Mouse (Mus musculus) heart, postnatal 10 days (tissue): ENCODE data around the gene E2f6. TPM values are rescaled to one million over a fixed set of nuclear protein-coding genes. Genes with fewer than 3 reads are reported as not detected.

ENCODE experiments used
- DNase-seq, 2 experiments: peaks; one replicate each; pipeline ENCODE4 v3.0.0; 2021
- intact Hi-C: fragments of 180-260 bp; cut with DNase I; formaldehyde crosslinking; loops from one replicate; pipeline ENCODE4 v1.15.1; 2025
- total RNA-seq, 2 experiments: library from RNA; stranded (reverse); gene quantifications; 2 replicates each; pipeline ENCODE4 v1.2.3; 2021

E2f6 gene
- total RNA-seq, 2 experiments from 2014 or later = 52.7 to 58.7 TPM

- intact Hi-C loops = loop anchor here (5.0 kb wide), 1 partner anchor 43 kb away; no protein-coding TSS in a partner anchor
Measured at GRCm38 (mm10) chr12:16799928-16800258, 10.9 kb upstream of the E2f6 start.

GRCm38 (mm10) chr12:16800259-16800958 is 10.4 kb upstream of the E2f6 start, which contains the start of gene Greb1:
Gene Greb1, minus strand, starts transcription at chr12:16800886.
- intact Hi-C loops = loop anchor here (5.0 kb wide), 1 partner anchor 43 kb away; no protein-coding TSS in a partner anchor

More at GRCm38 (mm10) chr12:16799928-16800258, 10.9 kb upstream of the E2f6 start:
- DNase-seq = no peak

DNA sequence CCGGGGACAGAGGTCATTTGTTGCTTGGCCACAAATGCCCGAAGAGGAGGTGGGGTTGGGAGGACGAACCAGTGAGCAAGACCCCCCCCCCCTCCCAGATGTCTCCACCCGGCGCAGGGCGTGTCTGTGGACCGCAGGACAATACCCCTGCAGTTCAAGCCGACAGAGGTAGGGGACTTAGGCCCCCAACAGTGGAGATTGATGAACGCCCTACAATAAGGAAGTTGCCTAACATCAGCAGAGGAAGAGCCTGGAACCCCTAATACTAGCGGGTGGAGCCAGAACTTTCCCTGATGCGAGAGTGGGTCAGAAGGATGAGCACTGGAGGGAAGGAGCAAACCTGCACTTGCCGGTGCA is 9.8 kb upstream of the E2f6 start:
- intact Hi-C loops = loop anchor here (5.0 kb wide), 1 partner anchor 44 kb away; no protein-coding TSS in a partner anchor
- no peak for DNase-seq

More at GRCm38 (mm10) chr12:16800259-16800958, 10.4 kb upstream of the E2f6 start, which contains the start of gene Greb1:
- peak in 1 of 2 experiments; percentile 25 for DNase-seq

DNA sequence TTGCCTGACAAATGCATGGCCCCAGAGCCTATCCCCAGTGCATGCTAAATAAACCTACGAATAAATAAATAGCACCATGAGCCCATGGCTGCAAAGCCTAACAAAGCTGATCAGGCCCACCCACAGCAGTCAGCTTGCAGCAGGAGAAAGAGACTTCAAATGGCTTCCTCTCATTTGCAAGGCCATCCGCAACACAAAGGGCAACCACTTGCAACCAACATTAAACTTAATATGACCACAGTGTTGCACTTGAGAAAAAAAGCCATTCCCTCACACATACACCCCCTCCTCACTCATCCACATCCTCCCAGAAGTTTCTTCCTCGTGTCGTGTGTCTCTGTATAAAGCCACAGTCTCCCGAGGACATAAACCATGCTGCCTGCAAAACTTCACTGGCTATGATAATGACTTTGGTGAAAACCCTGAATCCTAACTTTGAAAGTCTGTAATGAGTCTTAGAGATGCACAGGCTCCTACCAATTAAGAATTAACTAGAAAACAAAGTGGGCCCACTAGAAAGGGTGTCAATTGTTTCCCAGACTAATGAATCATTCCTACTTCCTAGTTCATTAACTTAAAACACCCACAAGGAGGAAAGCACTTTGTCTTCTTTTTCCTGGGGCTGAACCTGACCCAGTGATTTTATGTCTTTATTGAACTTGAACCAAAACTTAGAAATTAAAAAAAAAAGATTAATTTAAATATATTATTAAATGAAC is 7.4 kb upstream of the E2f6 start:
- intact Hi-C loops = loop anchor here (5.0 kb wide), 1 partner anchor 46 kb away; no protein-coding TSS in a partner anchor
- DNase-seq = no peak

DNA sequence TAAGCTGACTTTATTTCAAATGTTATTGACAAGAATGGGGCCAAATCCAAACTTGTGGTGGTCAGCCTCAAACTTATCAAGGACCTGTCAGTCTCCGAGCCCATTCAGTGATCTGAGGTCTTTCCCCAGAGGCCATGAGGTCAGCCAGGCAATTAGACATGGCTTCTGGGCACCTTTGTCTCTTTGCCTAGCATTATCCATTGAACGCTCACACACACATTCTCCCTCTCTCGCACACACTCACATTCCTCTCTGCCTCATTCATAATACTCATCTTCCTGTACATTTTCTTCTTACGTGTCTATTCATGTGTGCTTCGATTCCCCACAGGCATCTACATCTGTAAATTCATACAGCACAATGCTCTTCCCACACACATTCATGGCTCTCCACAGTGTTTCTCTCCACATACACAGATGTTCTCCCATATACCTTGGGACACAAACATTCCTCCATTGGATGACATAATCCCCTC is 6.8 kb upstream of the E2f6 start:
- DNase-seq = no peak
- intact Hi-C loops = loop anchor here (2.0 to 5.0 kb wide), 2 partner anchors 47 to 235 kb away; no protein-coding TSS in a partner anchor

- peak; percentile 82 to 91 for DNase-seq
Measured at GRCm38 (mm10) chr12:16805511-16805910, 5.3 kb upstream of the E2f6 start.

DNA sequence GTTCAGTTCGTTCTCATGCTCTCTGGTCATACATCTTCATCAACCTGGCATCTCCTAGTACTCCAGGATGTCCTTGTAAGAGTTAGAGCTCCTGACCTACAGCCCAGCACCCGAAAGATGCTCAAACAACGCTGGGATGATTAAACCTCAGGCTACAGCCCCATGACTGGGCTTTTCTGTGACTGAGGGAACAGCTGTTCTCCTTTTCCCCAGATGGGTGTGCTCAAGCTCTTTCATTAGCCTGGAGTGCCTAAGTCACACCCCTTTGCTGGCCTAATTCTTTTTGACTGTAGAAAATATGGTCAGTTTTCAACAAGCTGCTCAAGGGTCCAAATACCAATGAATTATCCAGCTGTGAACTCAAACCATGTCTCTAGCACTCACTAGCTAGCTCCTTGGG is 2.7 kb upstream of the E2f6 start:
- intact Hi-C loops = loop anchor here (1.0 to 5.0 kb wide), 3 partner anchors 146 to 449 kb away; partner anchors contain the start of gene 2410004P03Rik
- DNase-seq = peak; percentile 64 to 76

More at GRCm38 (mm10) chr12:16805511-16805910, 5.3 kb upstream of the E2f6 start:
- intact Hi-C loops = loop anchor here (1.0 to 5.0 kb wide), 4 partner anchors 88 to 452 kb away; no protein-coding TSS in a partner anchor

GRCm38 (mm10) chr12:16811477-16811876 is 714 bp downstream of the E2f6 start:
- no peak for DNase-seq
- intact Hi-C loops = no loop called here

- no peak for DNase-seq
- intact Hi-C loops = no loop called here
Measured at GRCm38 (mm10) chr12:16817147-16817546, 6.4 kb downstream of the E2f6 start.

- intact Hi-C loops = no loop called here
- no peak for DNase-seq
Measured at GRCm38 (mm10) chr12:16818513-16818912, 7.8 kb downstream of the E2f6 start.

GRCm38 (mm10) chr12:16820761-16821160 is 10.0 kb downstream of the E2f6 start:
- peak; percentile 58 to 61 for DNase-seq
- intact Hi-C loops = no loop called here

DNA sequence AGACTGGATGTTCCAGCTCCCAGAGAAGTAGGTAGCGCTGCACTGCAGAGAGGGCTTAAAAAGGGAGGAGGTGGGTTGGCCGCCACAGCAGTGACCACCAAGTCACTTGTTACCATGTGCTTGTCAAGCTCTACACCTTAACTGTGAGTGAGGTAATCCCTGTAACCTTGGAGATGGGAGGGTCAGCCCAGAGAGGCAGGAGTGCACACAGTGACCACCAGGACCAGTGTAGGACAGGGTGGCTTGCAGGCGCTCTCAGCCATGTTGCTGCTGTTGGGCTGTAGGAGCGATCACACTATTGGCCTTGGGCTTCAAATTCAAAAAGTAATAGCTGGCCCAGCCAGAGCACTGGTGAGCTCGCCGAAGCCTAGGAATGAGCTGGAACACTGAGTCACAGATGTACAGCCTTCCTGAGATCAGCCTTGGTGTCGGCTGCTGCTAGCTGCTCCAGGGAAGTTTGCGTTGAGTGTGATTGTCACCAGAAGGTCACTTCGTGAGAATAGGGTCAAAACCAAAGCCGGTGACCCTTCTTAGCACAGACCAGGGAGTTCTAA is 11.5 kb downstream of the E2f6 start:
- intact Hi-C loops = no loop called here
- no peak for DNase-seq

DNA sequence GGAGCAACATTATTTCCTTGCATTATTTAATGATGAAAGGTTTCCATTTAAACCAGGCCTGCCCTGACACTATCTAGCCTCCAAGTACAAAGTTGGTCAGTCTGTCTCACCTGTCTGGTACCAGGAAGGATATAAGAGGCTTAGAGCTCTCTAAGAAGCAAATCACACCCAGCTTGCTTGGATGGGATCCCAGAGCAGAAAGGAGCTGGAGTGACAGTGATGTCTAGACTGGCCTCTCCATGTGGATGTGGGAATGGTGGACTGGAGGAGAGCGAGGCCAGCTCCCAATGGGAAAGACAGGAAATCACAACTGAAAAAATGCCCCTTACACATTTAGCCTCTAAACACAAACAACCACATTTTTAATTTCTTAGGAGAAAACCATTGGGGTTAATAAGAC is 12.9 kb downstream of the E2f6 start:
- intact Hi-C loops = no loop called here
- no peak for DNase-seq

- intact Hi-C loops = loop anchor here (5.0 kb wide), 1 partner anchor 119 kb away; no protein-coding TSS in a partner anchor
- DNase-seq = peak; percentile 63 to 74
Measured at GRCm38 (mm10) chr12:16828505-16828904, 17.7 kb downstream of the E2f6 start.

- intact Hi-C loops = loop anchor here (5.0 kb wide), 1 partner anchor 118 kb away; no protein-coding TSS in a partner anchor
- no peak for DNase-seq
Measured at GRCm38 (mm10) chr12:16829785-16830184, 19.0 kb downstream of the E2f6 start.

DNA sequence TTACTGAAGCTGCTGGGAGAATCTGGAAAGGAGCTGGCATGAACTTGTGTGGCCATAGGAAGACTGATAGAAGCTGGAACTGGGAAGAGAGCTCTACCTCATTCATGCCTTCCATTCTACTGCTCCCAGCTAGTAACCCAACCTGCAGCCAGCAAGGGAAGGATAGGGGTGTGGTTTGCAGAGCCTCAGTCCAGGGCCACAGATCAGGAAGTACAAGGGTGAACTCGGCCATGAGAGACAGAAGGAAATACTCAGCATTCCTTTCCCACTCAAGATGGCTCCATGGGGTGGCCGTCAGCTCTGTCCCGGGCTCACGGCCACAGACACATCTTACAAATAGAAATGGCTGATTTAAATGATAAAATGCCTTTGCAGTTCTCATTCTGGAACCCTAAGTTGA is 20.3 kb downstream of the E2f6 start:
- intact Hi-C loops = no loop called here
- no peak for DNase-seq

GRCm38 (mm10) chr12:16834701-16835100 is 23.9 kb downstream of the E2f6 start:
- intact Hi-C loops = no loop called here
- DNase-seq = no peak

GRCm38 (mm10) chr12:16836188-16836587 is 25.4 kb downstream of the E2f6 start:
- intact Hi-C loops = loop anchor here (1.0 to 2.0 kb wide), 2 partner anchors 33 to 58 kb away; partner anchors contain the start of gene Rock2
- peak; percentile 86 to 90 for DNase-seq

- intact Hi-C loops = loop anchor here (2.0 kb wide), 1 partner anchor 31 kb away; no protein-coding TSS in a partner anchor
- DNase-seq = no peak
Measured at GRCm38 (mm10) chr12:16837766-16838165, 27.0 kb downstream of the E2f6 start.

GRCm38 (mm10) chr12:16840842-16841782 is 30.3 kb downstream of the E2f6 start:
- DNase-seq = peak; percentile 58 to 74
- intact Hi-C loops = no loop called here
